Mouse (Mus musculus) bone marrow, adult 2 months (tissue): ENCODE data around the gene Acd.

Experiments used
- CTCF ChIP-seq: fragments of 200-500 bp; IDR thresholded peaks from 2 replicates; pipeline ENCODE4 v1.5.1; 2011; ENCODE audit warnings: low read length, control low read depth; ENCODE audit not compliant: control insufficient read depth, insufficient read depth
- POLR2A ChIP-seq: fragments of 200-500 bp; IDR thresholded peaks from 2 replicates; pipeline ENCODE4 v1.6.1; 2011; ENCODE audit warnings: low read depth, mild to moderate bottlenecking, control low read depth, low read length, borderline replicate concordance; ENCODE audit not compliant: control insufficient read depth

- TF ChIP-seq CTCF (no peak), POLR2A (no peak)
Observed at GRCm38 (mm10) chr8:105708675-105709074, 7.8 kb upstream of the Acd start.
